Mouse (Mus musculus) brain, embryonic 14.5 days (tissue): Measurements from ENCODE around the gene Ush2a.

ENCODE experiments used
- CTCF ChIP-seq: fragments of 200-500 bp; IDR thresholded peaks from 2 replicates; pipeline ENCODE4 v1.5.1; 2012; ENCODE audit warnings: inconsistent platforms, mild to moderate bottlenecking, moderate library complexity, borderline replicate concordance; ENCODE audit not compliant: insufficient read depth, insufficient read length; ENCODE audit errors: extremely low read depth
- POLR2A ChIP-seq: fragments of 200-500 bp; IDR thresholded peaks from 2 replicates; pipeline ENCODE4 v1.6.1; 2012; ENCODE audit warnings: mild to moderate bottlenecking, inconsistent platforms, borderline replicate concordance; ENCODE audit not compliant: poor library complexity, insufficient read depth, insufficient read length, severe bottlenecking; ENCODE audit errors: extremely low read depth

GRCm38 (mm10) chr1:188973926-188974325, 712.1 kb downstream of the Ush2a start:
- TF ChIP-seq POLR2A (no peak), CTCF (no peak)
